Mouse (Mus musculus): ENCODE measurements around the gene Tmem210.

- TF ChIP-seq HCFC1 (IDR thresholded peaks at IDR 0.05; ENCODE audit: borderline replicate concordance, insufficient read depth, low read length) (no peak), MAFK (IDR thresholded peaks at IDR 0.05; ENCODE audit: insufficient read depth, low read depth, low read length) (no peak)
These were observed 15.4 kb upstream of the Tmem210 start for GRCm38 (mm10) chr2:25272515-25272914.
